ENCODE assay signal across 23 mouse cellular contexts in genomic region chr13:16165204-16165894, GRCm38 (mm10).
"Had no signal": no experiment of that assay in that cellular context is flagged by ENCODE, and none has a peak within 500 bp of the region (broad histone marks: within the 10 kb centered on the region; RNA-seq: fewer than 3 reads in every experiment).

No protein-coding gene starts in this region.

- H3K9ac ChIP-seq: limb, embryonic 13.5 days; liver, embryonic 12.5 days; liver, embryonic 15.5 days; lung, embryonic 15.5 days; midbrain, embryonic 12.5 days; midbrain, embryonic 15.5 days; neural tube, embryonic 13.5 days; stomach, embryonic 15.5 days had no signal

- H3K4me1 ChIP-seq: limb, embryonic 13.5 days; liver, embryonic 12.5 days; liver, embryonic 15.5 days; lung, embryonic 15.5 days; megakaryocyte, embryonic 14.5 days; midbrain, embryonic 12.5 days; midbrain, embryonic 15.5 days; neural tube, embryonic 13.5 days; stomach, embryonic 15.5 days had no signal

- H3K27ac ChIP-seq: kidney, postnatal 0 days; layer of hippocampus, adult 2 months; limb, embryonic 13.5 days; liver, embryonic 12.5 days; liver, embryonic 15.5 days; lung, embryonic 15.5 days; midbrain, embryonic 12.5 days; midbrain, embryonic 15.5 days; neural tube, embryonic 13.5 days; stomach, embryonic 15.5 days had no signal

- DNase-seq: kidney, adult 2 months; kidney, postnatal 25 days; layer of hippocampus, adult 9-11 months; liver; lung, adult 18-20 months; lung, postnatal 10 days; lung, postnatal 36 days; retina, postnatal 1 day; right cerebral cortex, postnatal 25 days; spleen, adult 18-20 months; thymus, postnatal 25 days had no signal

- H3K9me3 ChIP-seq: limb, embryonic 13.5 days; liver, embryonic 12.5 days; liver, embryonic 15.5 days; lung, embryonic 15.5 days; megakaryocyte, embryonic 14.5 days; midbrain, embryonic 12.5 days; midbrain, embryonic 15.5 days; neural tube, embryonic 13.5 days; stomach, embryonic 15.5 days had no signal

- H3K4me2 ChIP-seq: limb, embryonic 13.5 days; liver, embryonic 12.5 days; liver, embryonic 15.5 days; lung, embryonic 15.5 days; midbrain, embryonic 12.5 days; midbrain, embryonic 15.5 days; neural tube, embryonic 13.5 days; stomach, embryonic 15.5 days had no signal

- ATAC-seq: intestine, postnatal 0 days; liver, embryonic 12.5 days; midbrain, embryonic 15.5 days had no signal

- H3K27me3 ChIP-seq: limb, embryonic 13.5 days; liver, embryonic 12.5 days; liver, embryonic 15.5 days; lung, embryonic 15.5 days; megakaryocyte, embryonic 14.5 days; midbrain, embryonic 12.5 days; midbrain, embryonic 15.5 days; neural tube, embryonic 13.5 days; stomach, embryonic 15.5 days had no signal

- H3K4me3 ChIP-seq: layer of hippocampus, adult 2 months; limb, embryonic 13.5 days; liver, embryonic 12.5 days; liver, embryonic 15.5 days; lung, embryonic 15.5 days; megakaryocyte, embryonic 14.5 days; midbrain, embryonic 12.5 days; midbrain, embryonic 15.5 days; neural tube, embryonic 13.5 days; stomach, embryonic 15.5 days had no signal

- H3K36me3 ChIP-seq: limb, embryonic 13.5 days; liver, embryonic 12.5 days; liver, embryonic 15.5 days; lung, embryonic 15.5 days; midbrain, embryonic 12.5 days; midbrain, embryonic 15.5 days; neural tube, embryonic 13.5 days; stomach, embryonic 15.5 days had no signal
